Mouse (Mus musculus): Measurements from ENCODE around the gene Rd3.

DNA sequence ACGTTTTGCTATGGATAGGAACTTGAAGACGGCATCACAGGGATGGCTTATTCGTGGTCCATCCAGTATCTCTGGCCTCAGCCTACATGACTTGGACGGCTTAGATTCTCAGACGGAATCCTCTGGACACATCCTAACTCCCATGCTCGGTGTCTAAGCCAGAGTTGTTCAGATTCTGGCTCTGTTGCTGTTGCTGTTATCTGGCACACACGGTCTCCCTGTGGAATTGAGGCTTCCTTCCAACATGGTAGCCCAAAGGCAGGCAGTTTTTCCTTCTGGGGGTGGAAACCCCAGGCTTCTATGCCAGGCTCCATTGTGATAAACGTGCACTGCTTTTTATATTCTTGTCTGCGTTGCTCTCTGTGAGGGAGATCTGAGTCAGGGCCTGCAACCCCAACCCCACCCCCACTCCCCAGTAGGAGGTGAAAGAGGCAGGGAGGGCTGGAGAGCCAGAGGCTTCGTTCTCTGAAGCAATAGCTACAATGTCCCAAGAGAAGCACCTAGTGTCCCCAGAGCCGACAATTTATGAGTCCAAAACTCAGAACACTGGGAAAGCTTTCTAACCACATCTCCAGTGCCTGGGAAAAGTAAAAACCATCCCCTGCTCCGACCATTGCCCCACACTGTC, 47.2 kb upstream of the Rd3 start:
- TF ChIP-seq CTCF (IDR thresholded peaks at IDR 0.05; ENCODE audit: low read depth) (no peak), EP300 (optimal IDR thresholded peaks at IDR 0.05) (no peak)

Measured in stomach, postnatal 0 days (tissue).